Mouse (Mus musculus): ENCODE results near the gene Negr1.

DNA sequence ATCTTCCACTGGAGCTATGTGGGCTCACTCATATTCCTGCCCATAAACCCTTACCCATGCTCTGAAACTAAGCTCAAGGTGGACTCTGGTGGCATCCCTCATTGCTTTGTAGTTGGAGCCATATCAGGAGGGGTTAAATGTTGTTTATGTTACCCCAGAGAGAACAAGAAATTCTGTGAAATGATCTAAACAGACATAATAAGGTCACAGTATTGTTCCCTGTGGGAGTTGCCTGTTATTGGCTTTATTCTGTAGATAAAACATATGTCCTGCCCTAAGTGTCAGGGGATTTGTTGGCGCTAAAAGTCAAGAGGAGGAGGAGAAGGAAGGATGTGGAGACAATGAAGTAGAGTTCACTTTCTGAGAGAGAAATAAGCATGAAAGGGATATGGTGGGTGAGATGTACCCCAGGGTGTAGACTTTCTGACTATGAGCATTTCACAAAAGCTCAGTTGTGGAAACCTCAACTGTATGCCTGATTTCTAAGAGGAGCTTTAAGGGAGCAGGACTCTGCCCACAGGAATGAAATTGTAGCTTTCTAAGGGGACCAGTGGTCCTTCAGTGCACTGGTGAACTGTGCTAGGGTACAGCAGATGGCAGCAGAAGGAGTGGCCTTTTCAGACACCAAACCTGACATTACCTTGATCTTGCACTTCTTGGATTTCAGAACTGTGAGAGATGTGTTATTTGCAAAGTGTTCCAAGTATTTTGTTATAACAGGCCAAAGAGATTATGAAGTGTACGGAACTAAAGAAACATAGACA lies 368.3 kb downstream of the Negr1 start:
- TF ChIP-seq CTCF (IDR thresholded peaks at IDR 0.05; ENCODE audit: low read depth): no peak
- TF ChIP-seq EP300 (IDR thresholded peaks at IDR 0.05; ENCODE audit: low read depth): no peak

Measured in liver, postnatal 0 days (tissue).